Mouse (Mus musculus) cerebellum, adult 2 months (tissue): ENCODE data around the gene B230104I21Rik. TPM values are rescaled to one million over a fixed set of nuclear protein-coding genes. Genes with fewer than 3 reads are reported as not detected.

Source experiments
- DNase-seq, 2 experiments: peaks; one replicate each; pipeline ENCODE4 v3.0.0; 2021
- H3K27ac ChIP-seq: fragments of 200-500 bp; 2 replicates; pipeline ENCODE4 v1.5.1; 2012; ENCODE audit warnings: low read length, control low read depth, inconsistent platforms; ENCODE audit not compliant: insufficient read depth
- H3K27me3 ChIP-seq: fragments of 200-500 bp; 2 replicates; pipeline ENCODE4 v1.6.1; 2012; ENCODE audit warnings: inconsistent platforms, mild to moderate bottlenecking, low read length, moderate library complexity; ENCODE audit not compliant: control insufficient read depth, insufficient read depth
- H3K4me1 ChIP-seq: fragments of 200-500 bp; 2 replicates; pipeline ENCODE4 v1.6.1; 2011; ENCODE audit warnings: low read length; ENCODE audit not compliant: control insufficient read depth, insufficient read depth
- H3K4me3 ChIP-seq: fragments of 200-500 bp; replicated peaks from 2 replicates; pipeline ENCODE3; 2011; ENCODE audit warnings: mild to moderate bottlenecking, low read depth, low read length, control low read depth; ENCODE audit not compliant: insufficient read depth
- CTCF ChIP-seq: fragments of 200-500 bp; IDR thresholded peaks from 2 replicates; pipeline ENCODE4 v1.5.1; 2011; ENCODE audit warnings: low read depth, mild to moderate bottlenecking, control low read depth, low read length, moderate library complexity, borderline replicate concordance; ENCODE audit not compliant: insufficient read depth
- POLR2A ChIP-seq: fragments of 200-500 bp; IDR thresholded peaks from 2 replicates; pipeline ENCODE4 v1.6.1; 2011; ENCODE audit warnings: low read length, control low read depth, borderline replicate concordance; ENCODE audit not compliant: insufficient read depth
- WGBS: fragments of 180-500 bp; shearing (Covaris S2); methylation state at CpG from one replicate; pipeline ENCODE4 v1.1.7; 2018; 5-methylcytosine and 5-hydroxymethylcytosine counted together
- polyA plus RNA-seq: library from polyadenylated mRNA; depleted of rRNA; stranded (reverse); fragments of >200 nt; gene quantifications from 2 replicates; pipeline ENCODE4 v1.2.3, GENCODE M21; 2012

Gene B230104I21Rik
- polyA plus RNA-seq, 1 experiment = 0.13 TPM

GRCm38 (mm10) chr4:154333300-154333699, 2.6 kb upstream of the B230104I21Rik start:
- no peak overlapping the region for H3K27ac ChIP-seq
- H3K4me1 ChIP-seq = no peaks in the 10 kb centered on the region
- no peak for DNase-seq
- H3K4me3 ChIP-seq = no peak overlapping the region
- H3K27me3 ChIP-seq = no peaks in the 10 kb centered on the region
- no peak for TF ChIP-seq CTCF
- no peak for TF ChIP-seq POLR2A
- 72% methylated on average over 8 of the region's 8 CpGs for WGBS

GRCm38 (mm10) chr4:154334699-154335402, 1.1 kb upstream of the B230104I21Rik start:
- WGBS = 65% methylated on average over 45 of the region's 48 CpGs
- peak; percentile 33 to 35 for DNase-seq
- no peak for TF ChIP-seq CTCF
- TF ChIP-seq POLR2A = 0 out of 2 replicates have a peak, but pooled peaks have one; percentile 18
- Histone ChIP-seq H3K27me3 (no peaks in the 10 kb centered on the region), H3K4me1 (no peaks in the 10 kb centered on the region), H3K4me3 (peak overlapping the region; percentile 58), H3K27ac (no peak overlapping the region)

GRCm38 (mm10) chr4:154336650-154337049, 723 bp downstream of the B230104I21Rik start:
- H3K27ac ChIP-seq = peak overlapping the region; percentile 11; the same call in 1 of the 2 replicates

DNA sequence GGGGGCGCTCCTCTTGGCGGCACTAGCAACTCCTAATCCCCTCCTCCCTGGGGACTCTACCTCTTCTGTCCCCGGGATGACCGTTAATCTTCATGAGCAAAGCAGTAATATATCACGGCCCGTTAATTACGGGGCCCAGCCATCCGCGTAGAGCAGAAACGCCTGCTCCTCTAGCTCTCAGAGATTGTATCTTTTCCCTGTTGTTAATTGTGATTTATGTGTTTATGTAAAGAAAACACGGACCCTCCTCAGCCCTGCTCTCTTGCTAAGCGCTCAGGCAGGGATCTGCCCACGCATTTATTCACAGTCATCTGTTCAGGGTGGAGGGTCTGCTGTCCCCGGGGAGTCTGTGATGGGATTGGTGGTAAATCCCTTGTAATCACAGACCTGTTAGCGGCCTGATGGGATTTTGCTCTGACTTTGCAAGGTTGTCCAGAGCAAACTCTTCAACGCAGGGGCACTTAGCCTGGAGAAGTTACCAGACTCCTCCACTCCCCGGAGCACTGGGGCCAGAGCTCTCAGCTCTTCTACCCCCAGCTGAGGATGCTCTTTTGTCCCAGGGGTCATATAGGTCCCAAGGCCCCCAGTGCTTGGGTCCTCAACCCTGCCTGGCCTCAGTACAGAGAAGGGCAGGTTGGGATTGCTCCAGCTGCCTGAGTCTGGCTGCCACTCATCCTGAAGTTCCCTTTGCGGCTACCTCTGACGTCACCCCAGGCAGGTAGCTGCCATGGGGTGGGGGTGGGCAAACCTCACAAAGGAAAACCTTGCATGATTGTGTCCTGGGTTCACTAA, 11.0 kb downstream of the B230104I21Rik start:
- TF ChIP-seq CTCF (no peak), POLR2A (no peak)
- DNase-seq = no peak
- Histone ChIP-seq H3K27me3 (no peaks in the 10 kb centered on the region), H3K27ac (no peak overlapping the region), H3K4me1 (no peaks in the 10 kb centered on the region), H3K4me3 (no peak overlapping the region)
- WGBS = 58% methylated on average over 19 of the region's 19 CpGs

More at GRCm38 (mm10) chr4:154336650-154337049, 723 bp downstream of the B230104I21Rik start:
- DNase-seq = no peak
- no peaks in the 10 kb centered on the region for H3K4me1 ChIP-seq
- H3K27me3 ChIP-seq = no peaks in the 10 kb centered on the region
- 44% methylated on average over 10 of the region's 10 CpGs for WGBS
- no peak overlapping the region for H3K4me3 ChIP-seq
- TF ChIP-seq CTCF (no peak), POLR2A (no peak)

DNA sequence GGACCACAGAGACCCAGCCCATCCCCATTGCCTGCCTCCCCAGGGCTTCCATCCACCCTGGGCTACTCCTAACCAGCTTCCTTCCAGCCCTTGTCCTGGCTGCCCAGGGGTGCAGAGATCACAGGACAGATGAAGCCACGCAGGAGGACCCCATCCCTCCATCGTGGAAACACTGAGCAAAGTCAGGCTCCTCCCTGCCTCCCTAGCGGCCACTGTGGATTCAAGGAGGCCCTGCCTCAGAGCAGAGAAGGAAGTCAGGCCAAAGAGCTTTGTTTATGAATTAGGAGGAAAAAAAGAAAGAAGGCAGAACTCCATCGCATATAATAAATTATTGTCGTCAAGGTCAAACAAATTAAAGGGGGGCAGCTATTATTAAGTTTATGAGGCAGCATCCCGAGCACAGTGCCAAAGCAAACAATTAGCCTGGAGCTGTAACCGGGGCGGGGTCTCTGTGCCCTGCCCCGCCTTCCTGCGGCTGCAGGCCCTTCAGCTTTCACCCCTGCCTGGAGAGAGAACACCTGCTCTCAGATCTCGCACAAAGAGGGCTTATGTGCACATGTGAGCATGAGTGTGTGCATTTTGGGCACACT, 12.4 kb downstream of the B230104I21Rik start:
- H3K27me3 ChIP-seq = no peaks in the 10 kb centered on the region
- H3K4me3 ChIP-seq = no peak overlapping the region
- H3K4me1 ChIP-seq = no peaks in the 10 kb centered on the region
- H3K27ac ChIP-seq = no peak overlapping the region
- WGBS = 59% methylated on average over 11 of the region's 11 CpGs
- no peak for TF ChIP-seq POLR2A
- TF ChIP-seq CTCF = no peak
- no peak for DNase-seq

DNA sequence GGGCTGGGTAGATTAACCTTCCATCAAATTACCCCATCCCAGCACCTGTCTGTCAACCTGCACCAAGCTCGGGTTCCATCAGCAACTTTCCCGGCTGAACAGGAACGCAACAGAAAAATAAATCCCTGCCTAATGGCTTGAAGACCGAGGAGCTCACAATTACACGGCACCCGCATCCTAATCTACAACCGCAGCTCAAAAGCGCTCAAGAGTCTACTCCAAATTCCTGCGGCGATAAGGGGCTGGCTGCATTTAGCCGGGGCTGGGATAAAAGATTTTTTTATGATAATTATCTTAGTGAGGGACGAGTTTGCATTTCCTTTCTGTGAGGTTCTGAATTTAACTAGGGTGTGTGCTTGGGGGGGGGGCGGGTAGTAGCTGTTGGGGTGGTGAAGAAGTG, 16.3 kb downstream of the B230104I21Rik start:
- no peaks in the 10 kb centered on the region for H3K4me1 ChIP-seq

GRCm38 (mm10) chr4:154355408-154355807, 19.5 kb downstream of the B230104I21Rik start:
- TF ChIP-seq POLR2A = no peak
- TF ChIP-seq CTCF = no peak
- WGBS = 97% methylated on average over 5 of the region's 5 CpGs
- Histone ChIP-seq H3K27me3 (no peaks in the 10 kb centered on the region), H3K27ac (no peak overlapping the region), H3K4me3 (no peak overlapping the region), H3K4me1 (no peaks in the 10 kb centered on the region)
- DNase-seq = no peak

More for the DNA sequence above, 16.3 kb downstream of the B230104I21Rik start:
- WGBS = 72% methylated on average over 13 of the region's 13 CpGs
- no peaks in the 10 kb centered on the region for H3K27me3 ChIP-seq
- TF ChIP-seq CTCF = no peak
- no peak for TF ChIP-seq POLR2A
- no peak overlapping the region for H3K27ac ChIP-seq
- no peak for DNase-seq
- no peak overlapping the region for H3K4me3 ChIP-seq

DNA sequence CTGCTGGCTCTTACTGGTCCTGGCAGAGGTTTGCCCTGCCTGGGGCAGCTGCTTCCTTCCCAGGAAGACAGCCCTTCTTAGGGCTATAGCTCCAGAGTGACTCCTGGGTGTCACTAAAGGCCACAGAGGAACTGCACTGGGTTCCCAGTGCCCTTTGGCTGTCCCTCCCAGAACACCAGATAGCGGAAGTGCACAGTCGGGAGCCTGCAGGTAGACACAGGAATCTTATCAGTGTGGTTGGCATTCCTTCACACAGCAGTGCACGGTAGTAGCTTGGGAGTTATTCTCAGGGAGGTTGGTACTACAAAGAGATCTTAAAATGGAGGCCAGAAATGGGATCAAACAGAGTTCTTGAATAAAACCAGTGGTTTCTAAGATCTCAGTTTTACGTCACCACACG, 22.4 kb downstream of the B230104I21Rik start:
- TF ChIP-seq POLR2A (no peak), CTCF (no peak)
- Histone ChIP-seq H3K27ac (no peak overlapping the region), H3K27me3 (no peaks in the 10 kb centered on the region), H3K4me1 (no peaks in the 10 kb centered on the region), H3K4me3 (no peak overlapping the region)
- DNase-seq = no peak
- WGBS = 83% methylated on average over 5 of the region's 5 CpGs
